Mouse (Mus musculus) liver, embryonic 11.5 days (tissue): ENCODE data around the gene Ppp1r35. TPM values are rescaled to one million over a fixed set of nuclear protein-coding genes. Genes with fewer than 3 reads are reported as not detected.
"Not testable (repeated sequence)": the region's sequence is repeated elsewhere in the genome, so short reads cannot be mapped to it uniquely, and the experiment has no call there.

Experiments
- ATAC-seq: fragments of 200-750 bp; cut with Nextera tagmentation; replicated peaks from 2 replicates; pipeline ENCODE4 v1.8.0; 2017; ENCODE audit warnings: moderate number of reproducible peaks, mild to moderate bottlenecking, moderate TSS enrichment, moderate library complexity; ENCODE audit not compliant: low FRiP score
- DNase-seq: peaks from one replicate; pipeline ENCODE4 v3.0.0-alpha.2; 2017; ENCODE audit warnings: low spot score
- H3K27ac ChIP-seq: fragments of 300-500 bp; sonication (generic); 2 replicates; pipeline ENCODE4 v1.5.1; 2014; ENCODE audit warnings: mild to moderate bottlenecking, low read depth, low read length, control low read depth
- H3K27me3 ChIP-seq: fragments of 300-500 bp; sonication (generic); replicated peaks from 2 replicates; pipeline ENCODE4 v1.6.1; 2014; ENCODE audit warnings: low read length, mixed read lengths; ENCODE audit not compliant: control insufficient read depth, insufficient read depth
- H3K36me3 ChIP-seq: fragments of 300-500 bp; sonication (generic); 2 replicates; pipeline ENCODE4 v1.6.1; 2014; ENCODE audit warnings: mild to moderate bottlenecking, low read length, moderate library complexity, mixed read lengths; ENCODE audit not compliant: control insufficient read depth, insufficient read depth
- H3K4me1 ChIP-seq: fragments of 300-500 bp; sonication (generic); replicated peaks from 2 replicates; pipeline ENCODE4 v1.6.1; 2014; ENCODE audit warnings: low read length, mixed read lengths; ENCODE audit not compliant: control insufficient read depth, insufficient read depth
- H3K4me2 ChIP-seq: fragments of 300-500 bp; sonication (generic); 2 replicates; pipeline ENCODE4 v1.6.1; 2014; ENCODE audit warnings: mild to moderate bottlenecking, control low read depth, moderate library complexity
- H3K4me3 ChIP-seq: fragments of 300-500 bp; sonication (generic); 2 replicates; pipeline ENCODE4 v1.5.1; 2014; ENCODE audit warnings: low read depth, low read length, control low read depth
- H3K9ac ChIP-seq: fragments of 300-500 bp; sonication (generic); 2 replicates; pipeline ENCODE4 v1.6.1; 2014; ENCODE audit warnings: low read depth, low read length, control low read depth
- H3K9me3 ChIP-seq: fragments of 300-500 bp; sonication (generic); 2 replicates; pipeline ENCODE4 v1.6.1; 2016; ENCODE audit warnings: low read length, inconsistent platforms, mixed read lengths; ENCODE audit not compliant: control insufficient read depth
- WGBS: fragments of 180-500 bp; shearing (Covaris S2); extraction: QIAGEN DNeasy Blood & Tissue Kit; methylation state at CpG from one replicate; pipeline ENCODE4 v1.1.7; 2014; 5-methylcytosine and 5-hydroxymethylcytosine counted together
- polyA plus RNA-seq: library from polyadenylated mRNA; unstranded; fragments of >200 nt; fragmentation: Nextera tagmentation; extraction: Ambion mirVana; gene quantifications from 2 replicates; pipeline ENCODE4 v1.2.1, GENCODE M21; 2014

The Ppp1r35 gene
- polyA plus RNA-seq, 1 experiment from 2014 or later: 55.0 TPM

DNA sequence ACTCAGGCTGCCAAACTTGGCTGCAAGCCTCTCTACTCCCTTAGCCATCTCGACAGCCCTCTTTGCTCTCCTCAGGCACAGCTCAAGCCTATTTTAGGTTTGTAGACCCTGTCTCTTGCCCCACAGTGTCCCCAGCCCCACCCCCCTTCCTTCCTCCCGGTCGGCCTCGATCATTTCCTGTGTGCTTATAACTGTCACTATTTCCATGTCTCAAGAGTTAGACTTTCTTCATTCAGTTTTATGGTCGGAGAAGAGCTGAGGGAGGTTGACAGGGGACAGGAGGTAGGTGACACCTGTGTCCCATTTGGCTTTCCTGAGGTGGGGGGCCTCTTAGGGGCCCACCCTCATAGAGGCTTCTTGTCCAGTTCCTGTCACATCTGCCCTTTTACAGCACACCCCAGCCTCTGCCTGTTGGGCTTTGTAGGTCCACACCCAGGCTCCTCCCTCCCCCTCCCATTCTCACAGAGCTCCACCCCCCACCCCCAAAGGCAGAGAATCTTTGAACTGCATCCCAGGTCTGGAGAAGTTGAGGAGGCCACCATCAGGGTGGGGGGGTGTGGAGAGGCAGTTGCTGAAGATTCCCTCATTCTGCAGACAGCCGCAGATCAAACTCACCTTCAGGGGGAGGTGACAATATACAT lies 29.3 kb upstream of the Ppp1r35 start:
- H3K4me2 ChIP-seq: peak overlapping the region; percentile 100
- WGBS: 36% methylated on average over 6 of the region's 6 CpGs
- no peaks in the 10 kb centered on the region for H3K27me3 ChIP-seq
- peaks cover 30% of the 10 kb centered on the region for H3K4me1 ChIP-seq
- H3K9ac ChIP-seq: peak overlapping the region; percentile 21
- no peak for DNase-seq
- peak overlapping the region; percentile 92 for H3K4me3 ChIP-seq
- peak overlapping the region; percentile 97 for H3K27ac ChIP-seq
- peaks cover 27% of the 10 kb centered on the region for H3K36me3 ChIP-seq
- H3K9me3 ChIP-seq: no peaks in the 10 kb centered on the region
- no peak for ATAC-seq

GRCm38 (mm10) chr5:137750212-137750611 lies 28.4 kb upstream of the Ppp1r35 start:
- H3K27me3 ChIP-seq, H3K9ac ChIP-seq, DNase-seq, H3K4me3 ChIP-seq, H3K9me3 ChIP-seq, H3K27ac ChIP-seq, H3K4me2 ChIP-seq, ATAC-seq: not testable (repeated sequence)
- peaks cover 28% of the 10 kb centered on the region for H3K36me3 ChIP-seq
- peaks cover 27% of the 10 kb centered on the region for H3K4me1 ChIP-seq
- WGBS: 95% methylated on average over 6 of the region's 8 CpGs

DNA sequence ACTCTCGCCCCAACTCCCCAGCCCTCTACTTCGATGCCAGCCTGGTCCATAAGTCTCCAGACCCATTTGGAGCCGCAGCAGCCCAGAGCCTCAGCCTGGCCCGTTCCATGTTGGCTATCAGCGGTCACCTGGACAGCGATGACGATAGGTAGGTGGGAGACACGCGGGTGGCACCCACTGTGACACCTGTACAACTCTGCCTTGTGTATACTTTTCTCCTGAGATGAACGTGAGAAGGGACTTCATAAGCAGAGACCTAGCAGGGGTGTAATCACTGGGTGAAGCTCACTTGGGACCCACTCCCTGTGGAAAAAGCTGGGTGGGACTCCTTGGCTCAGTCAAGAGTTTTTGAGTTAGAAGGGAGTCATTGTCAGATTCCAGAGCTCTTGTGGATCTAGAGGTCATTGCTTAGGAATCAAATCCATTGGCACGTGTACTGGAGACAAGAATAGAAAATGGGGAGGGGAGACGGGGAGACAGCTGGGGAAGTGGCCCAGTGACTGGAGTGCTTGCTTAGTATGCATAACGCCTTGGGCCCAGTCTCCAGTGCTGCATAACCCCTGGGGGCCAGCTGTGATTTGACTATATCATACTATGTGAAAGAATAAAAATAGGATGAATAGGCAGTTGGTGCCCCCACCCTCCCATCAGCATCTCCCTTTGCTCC lies 27.3 kb upstream of the Ppp1r35 start:
- Histone ChIP-seq H3K4me1 (peaks cover 23% of the 10 kb centered on the region), H3K4me3 (no peak overlapping the region), H3K27me3 (no peaks in the 10 kb centered on the region), H3K9ac (no peak overlapping the region), H3K27ac (no peak overlapping the region), H3K9me3 (no peaks in the 10 kb centered on the region), H3K36me3 (peaks cover 28% of the 10 kb centered on the region), H3K4me2 (no peak overlapping the region)
- 95% methylated on average over 13 of the region's 13 CpGs for WGBS
- ATAC-seq: no peak
- no peak for DNase-seq

DNA sequence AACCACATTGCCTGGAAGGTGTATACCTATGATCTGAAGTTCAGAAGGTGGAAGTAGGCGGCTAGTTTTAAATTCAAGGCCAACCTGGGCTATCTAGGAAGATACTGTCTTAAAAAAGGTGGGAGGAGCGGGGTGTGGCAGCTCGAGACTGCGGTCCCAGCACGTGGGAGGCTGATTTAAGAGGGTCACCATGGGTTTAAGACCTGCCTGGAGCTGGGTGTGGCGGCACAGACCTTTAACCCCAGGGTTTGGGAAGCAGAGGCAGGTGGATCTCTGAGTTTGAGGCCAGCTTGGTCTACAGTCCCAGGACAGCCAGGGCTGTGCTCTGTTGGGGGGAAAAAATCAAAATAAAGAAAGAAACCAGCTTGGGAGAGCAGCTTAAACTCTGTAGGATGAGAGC lies 26.7 kb upstream of the Ppp1r35 start:
- Histone ChIP-seq H3K27me3 (no peaks in the 10 kb centered on the region), H3K36me3 (peaks cover 28% of the 10 kb centered on the region), H3K27ac (no peak overlapping the region), H3K9me3 (no peaks in the 10 kb centered on the region), H3K4me3 (no peak overlapping the region), H3K9ac (no peak overlapping the region), H3K4me1 (peaks cover 23% of the 10 kb centered on the region), H3K4me2 (no peak overlapping the region)
- 81% methylated on average over 6 of the region's 6 CpGs for WGBS
- ATAC-seq (no peak), DNase-seq (no peak)

DNA sequence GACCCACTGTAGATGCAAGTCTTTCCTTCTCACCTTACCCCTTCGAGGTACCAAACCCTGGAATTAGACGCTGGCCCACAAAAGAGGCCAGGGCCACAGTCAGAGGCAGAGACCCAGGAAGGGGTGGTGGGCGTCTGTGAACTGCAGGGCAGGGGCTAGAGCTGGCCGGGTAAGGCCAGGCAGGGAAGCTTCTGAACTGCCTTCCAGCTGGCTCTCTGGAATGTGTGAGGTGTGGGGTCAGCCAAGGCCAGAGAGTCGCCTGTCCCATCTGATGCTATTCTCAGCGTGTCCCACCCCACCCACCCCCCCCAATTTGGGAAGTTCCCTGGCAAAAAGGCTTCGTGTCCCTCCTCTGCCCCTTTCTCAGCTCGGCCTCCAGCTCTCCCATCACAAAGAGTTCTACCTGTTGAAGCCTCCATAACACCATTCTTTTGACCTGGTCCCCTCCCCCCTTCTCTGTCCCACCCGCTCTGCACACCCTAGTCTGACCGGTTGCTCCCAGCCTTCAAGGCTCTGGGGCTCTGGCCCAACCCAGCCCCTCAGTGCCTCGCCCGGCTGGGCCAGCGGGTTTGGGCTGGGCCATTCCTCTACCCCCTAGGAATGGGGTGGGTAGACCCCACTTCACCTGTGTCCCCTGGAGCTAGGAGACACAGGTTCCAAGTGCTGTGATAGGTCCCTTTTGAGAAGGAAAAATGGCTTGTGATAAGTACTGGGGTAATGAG lies 25.4 kb upstream of the Ppp1r35 start:
- ATAC-seq (no peak), DNase-seq (no peak)
- Histone ChIP-seq H3K4me3 (no peak overlapping the region; the same call in 1 of the 2 replicates), H3K9ac (no peak overlapping the region), H3K27me3 (no peaks in the 10 kb centered on the region), H3K4me2 (no peak overlapping the region), H3K4me1 (peaks cover 15% of the 10 kb centered on the region), H3K36me3 (peaks cover 30% of the 10 kb centered on the region), H3K9me3 (no peaks in the 10 kb centered on the region), H3K27ac (no peak overlapping the region)
- WGBS: 81% methylated on average over 13 of the region's 13 CpGs

DNA sequence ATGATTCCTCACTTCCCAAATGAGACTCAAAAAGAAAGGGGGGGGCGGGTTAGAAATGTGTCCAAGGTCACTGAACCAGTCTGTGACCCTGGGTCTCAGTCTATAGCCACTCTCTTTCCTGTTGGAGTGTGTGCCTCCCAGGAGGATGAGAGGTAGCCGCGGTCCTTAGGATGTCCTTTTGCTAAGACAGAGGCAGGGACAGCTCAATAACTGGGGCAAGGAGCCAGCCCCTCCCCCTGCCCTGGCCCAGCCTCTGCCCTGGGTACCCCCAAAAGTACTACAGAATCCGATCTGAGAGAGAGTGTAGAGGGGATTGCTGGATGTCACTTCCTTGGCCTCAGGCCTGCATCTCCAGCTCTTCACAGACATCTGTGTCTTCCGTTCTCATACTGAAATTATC lies 23.2 kb upstream of the Ppp1r35 start:
- H3K4me3 ChIP-seq: no peak overlapping the region
- peak overlapping the region; percentile 38; the same call in 1 of the 2 replicates for H3K27ac ChIP-seq
- ATAC-seq: no peak
- no peaks in the 10 kb centered on the region for H3K27me3 ChIP-seq
- DNase-seq: no peak
- no peaks in the 10 kb centered on the region; the same call in 1 of the 2 replicates for H3K4me1 ChIP-seq
- no peaks in the 10 kb centered on the region for H3K9me3 ChIP-seq
- H3K4me2 ChIP-seq: no peak overlapping the region
- H3K36me3 ChIP-seq: peaks cover 41% of the 10 kb centered on the region
- H3K9ac ChIP-seq: no peak overlapping the region
- 86% methylated on average over 5 of the region's 5 CpGs for WGBS

GRCm38 (mm10) chr5:137756106-137756505 lies 22.5 kb upstream of the Ppp1r35 start:
- WGBS: 70% methylated on average over 3 of the region's 3 CpGs
- no peak for ATAC-seq
- H3K4me3 ChIP-seq: no peak overlapping the region
- no peaks in the 10 kb centered on the region; the same call in 1 of the 2 replicates for H3K4me1 ChIP-seq
- H3K27ac ChIP-seq: no peak overlapping the region
- no peaks in the 10 kb centered on the region for H3K27me3 ChIP-seq
- no peak for DNase-seq
- H3K9me3 ChIP-seq: no peaks in the 10 kb centered on the region
- no peak overlapping the region for H3K9ac ChIP-seq
- peaks cover 39% of the 10 kb centered on the region for H3K36me3 ChIP-seq
- no peak overlapping the region for H3K4me2 ChIP-seq

DNA sequence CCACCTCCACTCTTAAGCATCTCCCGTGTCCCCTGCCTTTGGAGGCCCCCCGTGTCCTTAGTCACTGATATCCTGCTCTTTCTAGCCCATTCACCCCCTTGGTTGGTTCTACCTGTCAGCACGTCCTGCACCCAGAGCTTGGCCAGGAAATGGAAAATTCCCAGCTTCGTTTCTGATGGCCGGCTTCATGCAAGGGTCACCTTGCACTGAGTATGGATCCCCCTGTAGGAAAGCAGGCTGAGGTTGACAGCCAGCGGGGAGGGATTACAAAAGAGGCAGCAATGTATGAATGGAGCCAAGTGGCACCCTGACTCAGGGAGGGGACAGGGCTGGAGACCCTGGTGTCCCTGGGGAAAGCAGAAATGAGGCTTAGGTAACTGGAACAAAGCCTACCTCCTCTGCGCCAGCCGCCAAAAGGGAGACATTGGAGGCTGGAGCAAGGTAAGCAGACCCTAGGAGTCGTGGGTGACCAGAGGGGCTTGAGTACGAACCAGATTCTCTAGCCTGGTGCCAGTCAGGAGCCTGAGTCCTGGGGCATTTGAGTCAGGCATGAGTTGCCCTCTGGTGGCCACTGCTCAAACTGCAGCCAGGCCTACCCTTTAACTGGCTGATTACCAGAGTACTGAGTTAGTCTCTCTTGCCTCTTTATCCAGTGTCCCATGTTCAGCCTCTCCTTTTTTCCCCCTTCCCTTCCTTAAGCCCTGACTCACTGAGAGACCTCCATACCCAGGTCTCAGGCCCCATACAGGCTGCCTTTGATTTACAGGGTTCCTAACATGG lies 21.6 kb upstream of the Ppp1r35 start:
- H3K27ac ChIP-seq: no peak overlapping the region
- H3K27me3 ChIP-seq: no peaks in the 10 kb centered on the region
- DNase-seq (peak; percentile 76), ATAC-seq (no peak)
- no peaks in the 10 kb centered on the region for H3K9me3 ChIP-seq
- no peak overlapping the region for H3K9ac ChIP-seq
- H3K4me2 ChIP-seq: no peak overlapping the region
- peaks cover 29% of the 10 kb centered on the region for H3K36me3 ChIP-seq
- no peaks in the 10 kb centered on the region; the same call in 1 of the 2 replicates for H3K4me1 ChIP-seq
- no peak overlapping the region for H3K4me3 ChIP-seq
- WGBS: 59% methylated on average over 10 of the region's 10 CpGs
